Mouse (Mus musculus): Measurements from ENCODE around the gene Myg1.
A peak's percentile ranks its signal among the peaks of the same experiment; 100 is the strongest.
"Not testable (repeated sequence)": the region's sequence is repeated elsewhere in the genome, so short reads cannot be mapped to it uniquely, and the experiment has no call there.

Myg1 gene

GRCm38 (mm10) chr15:102331610-102332015, at the start of gene Myg1:
TSS of gene Myg1 (plus strand) at chr15:102331709.
- DNase-seq (ENCODE audit: low read depth): peak; percentile 59

DNA sequence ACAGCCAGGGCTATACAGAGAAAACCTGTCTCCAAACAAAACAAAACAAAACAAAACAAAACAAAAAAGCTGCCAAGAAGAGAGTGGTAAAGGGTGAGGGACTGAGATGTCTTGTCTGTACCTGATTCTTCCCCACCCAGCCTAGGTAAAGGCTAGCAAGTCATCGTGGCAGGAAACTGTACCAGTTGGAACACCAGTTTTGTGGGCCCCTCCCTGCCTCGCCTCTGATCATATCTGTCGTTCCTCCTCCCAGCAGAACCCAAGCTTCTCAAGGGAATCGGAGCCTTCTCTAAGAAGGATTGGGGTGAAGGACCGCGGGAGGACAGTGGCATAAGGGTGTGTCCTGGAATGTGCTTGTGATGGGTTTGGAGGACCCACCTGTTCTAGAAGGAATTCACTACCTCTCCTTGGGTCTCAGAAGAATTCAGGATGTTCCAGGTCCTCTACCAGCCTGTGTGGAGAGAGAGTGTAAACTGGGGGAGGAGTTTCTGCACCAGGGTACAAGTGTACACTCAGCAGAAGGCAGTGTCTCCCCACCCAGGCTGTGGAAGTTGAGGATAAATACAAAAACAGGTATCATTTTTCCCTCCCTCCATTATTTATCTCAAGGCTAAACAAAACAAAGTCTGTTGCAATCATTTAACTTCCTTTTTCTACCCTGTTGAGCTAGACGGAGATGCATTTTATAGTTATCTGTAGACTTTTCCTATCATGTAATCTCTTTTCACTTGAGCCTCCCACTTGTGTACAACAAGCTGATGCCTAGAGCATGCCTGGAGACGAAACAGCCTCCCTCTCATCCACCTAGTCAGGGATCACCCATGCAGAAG, 48.8 kb upstream of the Myg1 start:
- DNase-seq (ENCODE audit: low read depth): no peak

DNA sequence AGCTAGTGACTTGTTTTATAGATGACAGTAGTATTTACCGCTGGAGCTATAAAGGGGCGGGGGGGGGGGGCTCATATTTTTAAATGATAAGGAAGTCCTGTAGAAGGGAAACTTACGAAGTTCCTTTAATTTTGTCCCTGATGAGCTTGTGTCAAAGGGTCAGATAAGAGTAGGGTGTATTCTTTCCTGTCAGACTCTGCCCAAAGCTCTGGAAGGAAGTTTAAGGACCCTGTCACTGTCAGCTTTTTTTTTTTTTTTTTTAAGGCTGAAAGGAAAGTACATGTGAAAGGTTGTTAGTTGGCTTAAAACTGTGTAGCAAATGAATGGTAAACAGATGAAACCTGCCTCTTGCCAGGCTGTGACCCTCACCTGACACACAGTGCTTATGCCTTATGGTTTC, 47.9 kb upstream of the Myg1 start:
- no peak for DNase-seq (ENCODE audit: low read depth)

DNA sequence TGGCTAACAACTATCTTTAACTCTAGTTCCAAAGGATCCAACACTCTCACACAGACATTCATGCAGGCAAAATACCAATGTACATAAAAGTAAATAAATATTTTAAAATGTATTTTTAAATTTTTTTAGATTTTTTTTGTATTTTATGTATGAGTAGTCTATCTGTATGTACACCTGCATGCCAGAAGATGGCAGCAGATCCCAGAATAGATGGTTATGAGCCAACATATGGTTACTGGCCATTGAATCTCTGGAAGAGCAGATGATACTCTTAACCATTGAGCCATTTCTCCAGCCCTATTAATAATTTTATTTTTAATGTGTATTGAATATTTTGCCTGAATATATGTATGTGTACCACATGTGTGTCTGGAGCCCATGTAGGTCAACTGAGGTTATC, 44.1 kb upstream of the Myg1 start:
- peak; percentile 35 for DNase-seq (ENCODE audit: low read depth)

- DNase-seq (ENCODE audit: low read depth): peak; percentile 77
These were observed 35.7 kb upstream of the Myg1 start, which contains the start of gene Espl1 for GRCm38 (mm10) chr15:102295633-102296367. TSS of gene Espl1 (plus strand) at chr15:102296266.

DNA sequence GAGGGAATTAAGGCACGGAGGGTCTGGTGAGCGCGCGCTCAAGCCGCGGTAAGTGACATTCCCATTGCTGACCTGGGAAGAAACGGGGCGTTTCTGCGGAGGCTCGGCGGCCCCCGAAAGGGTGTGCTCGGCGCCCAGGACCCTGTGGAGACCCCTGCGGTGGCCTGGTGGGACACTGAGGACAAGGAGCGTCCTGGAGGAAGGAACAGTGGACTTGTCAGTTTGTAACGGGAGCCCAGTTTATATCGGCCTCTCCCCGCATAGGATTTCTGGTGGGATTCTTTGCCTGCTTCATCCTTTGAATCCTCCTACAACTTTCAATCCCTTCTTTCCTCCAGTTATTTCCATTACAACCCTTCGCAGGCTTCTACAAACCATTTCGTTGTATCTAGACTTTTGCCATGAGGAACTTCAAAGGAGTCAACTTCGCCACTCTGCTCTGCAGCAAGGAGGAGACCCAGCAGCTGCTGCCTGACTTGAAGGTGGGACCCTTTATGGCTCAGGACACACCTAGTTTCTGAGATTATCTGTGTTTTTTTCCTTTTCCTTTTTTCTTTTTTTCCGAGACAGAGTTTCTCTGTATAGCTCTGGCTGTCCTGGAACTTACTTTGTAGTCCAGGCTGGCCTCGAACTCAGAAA, 35.0 kb upstream of the Myg1 start:
- DNase-seq (ENCODE audit: low read depth): no peak

DNA sequence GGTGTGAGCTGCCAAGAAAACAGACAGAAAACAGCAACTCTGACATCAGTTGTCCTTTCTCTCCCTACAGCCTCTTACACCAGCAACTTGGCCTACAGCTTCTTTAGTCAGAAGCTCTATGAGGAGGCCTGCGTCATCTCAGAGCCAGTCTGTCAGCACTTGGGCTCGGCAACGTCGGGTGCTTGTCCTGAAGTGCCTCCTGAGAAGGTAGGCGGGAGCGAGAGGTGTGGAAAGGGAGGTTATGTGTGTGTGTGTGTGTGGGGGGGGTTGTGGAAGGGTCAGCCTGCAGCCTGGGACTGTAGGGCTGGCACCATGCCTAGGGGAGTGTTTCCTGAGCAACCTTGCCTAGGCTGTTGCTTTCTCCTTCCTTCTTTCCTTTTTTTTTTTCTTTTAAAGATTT, 29.0 kb upstream of the Myg1 start:
- DNase-seq (ENCODE audit: low read depth): no peak

- no peak for DNase-seq (ENCODE audit: low read depth)
These were observed 22.8 kb upstream of the Myg1 start for GRCm38 (mm10) chr15:102308717-102309116.

- no peak for DNase-seq (ENCODE audit: low read depth)
These were observed 21.2 kb upstream of the Myg1 start for GRCm38 (mm10) chr15:102310074-102310845.

- no peak for DNase-seq (ENCODE audit: low read depth)
These were observed 20.0 kb upstream of the Myg1 start for GRCm38 (mm10) chr15:102311489-102311888.

GRCm38 (mm10) chr15:102315292-102315691, 16.2 kb upstream of the Myg1 start:
- peak; percentile 56 for DNase-seq (ENCODE audit: low read depth)

- peak; percentile 39 for DNase-seq (ENCODE audit: low read depth)
These were observed 15.2 kb upstream of the Myg1 start for GRCm38 (mm10) chr15:102316263-102316662.

GRCm38 (mm10) chr15:102324654-102325473, 6.6 kb upstream of the Myg1 start:
- no peak for DNase-seq (ENCODE audit: low read depth)

GRCm38 (mm10) chr15:102326022-102326576, 5.4 kb upstream of the Myg1 start, which contains the start of gene Pfdn5:
TSS of gene Pfdn5 (plus strand) at chr15:102326116.
- peak; percentile 60 for DNase-seq (ENCODE audit: low read depth)

DNA sequence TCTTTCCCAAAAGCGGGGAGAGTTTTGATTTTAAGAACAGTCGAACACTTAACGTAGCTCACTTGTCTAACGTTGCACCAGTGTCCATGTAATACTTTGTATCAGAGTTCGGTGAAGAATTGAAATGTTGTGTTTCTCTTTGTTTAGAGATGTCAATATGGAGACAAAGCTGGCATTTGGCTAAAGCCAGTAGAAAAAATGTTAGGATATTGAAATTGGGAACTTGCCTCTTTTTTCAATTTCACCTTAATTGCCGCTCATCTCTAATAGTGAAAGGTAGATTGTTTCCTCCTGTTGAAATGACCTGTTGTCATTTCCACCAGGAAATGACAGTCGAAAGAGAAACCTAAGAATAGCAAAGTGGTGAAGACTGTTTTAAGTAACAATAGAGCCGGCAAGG, 4.6 kb upstream of the Myg1 start:
- no peak for DNase-seq (ENCODE audit: low read depth)

GRCm38 (mm10) chr15:102335254-102335653, 3.7 kb downstream of the Myg1 start:
- DNase-seq (ENCODE audit: low read depth): no peak

- DNase-seq (ENCODE audit: low read depth): not testable (repeated sequence)
These were observed 4.4 kb downstream of the Myg1 start for GRCm38 (mm10) chr15:102335925-102336324.

GRCm38 (mm10) chr15:102336946-102337345, 5.4 kb downstream of the Myg1 start:
- no peak for DNase-seq (ENCODE audit: low read depth)

DNA sequence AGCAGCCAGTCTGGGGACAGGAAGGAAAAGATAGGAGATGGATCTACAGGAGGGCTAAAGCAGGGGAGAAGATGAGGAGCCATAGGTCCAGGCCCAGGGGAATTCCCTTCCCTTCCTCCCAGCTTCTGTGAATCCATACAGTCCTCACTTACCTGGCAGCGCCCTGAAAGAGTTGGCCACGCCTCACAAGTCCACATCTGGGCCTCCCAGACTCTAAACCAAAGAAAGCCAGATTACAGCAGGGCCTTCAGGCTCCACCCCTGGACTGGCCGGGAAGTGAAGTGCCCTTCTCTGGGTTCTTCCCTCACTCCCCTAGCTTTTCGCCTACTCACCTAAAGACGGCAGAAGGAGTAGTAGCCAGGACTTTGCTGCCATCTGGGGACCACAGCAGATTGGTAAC, 8.1 kb downstream of the Myg1 start:
- DNase-seq (ENCODE audit: low read depth): no peak

DNA sequence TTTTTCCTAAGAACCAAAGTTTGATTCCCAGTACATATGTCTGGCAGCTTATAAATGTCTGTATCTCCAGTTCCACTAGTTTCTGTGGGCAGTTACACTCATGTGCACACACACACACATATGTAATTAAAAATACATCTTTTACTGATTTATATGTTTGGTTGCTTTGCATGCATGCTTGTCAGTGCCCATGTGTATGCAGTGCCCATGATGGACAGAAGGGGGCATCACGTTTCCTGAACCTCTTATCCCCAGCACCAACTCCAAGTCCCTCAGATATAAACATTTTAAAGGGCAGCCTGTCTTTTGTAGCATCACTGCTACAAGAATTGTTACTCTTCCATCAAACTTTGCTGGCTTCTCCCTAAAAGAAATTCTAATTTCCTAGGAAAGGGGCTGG, 10.1 kb downstream of the Myg1 start:
- DNase-seq (ENCODE audit: low read depth): no peak

- DNase-seq (ENCODE audit: low read depth): no peak
These were observed 13.0 kb downstream of the Myg1 start for GRCm38 (mm10) chr15:102344490-102344889.

Data from fibroblast of lung, adult 2 months (primary cell).